Mouse (Mus musculus) lung, postnatal 25 days (tissue): ENCODE results near the gene Nrl.

Experiments used
- DNase-seq: peaks from one replicate; pipeline ENCODE4 v3.0.0; 2022; ENCODE audit warnings: low spot score

Nrl gene

DNA sequence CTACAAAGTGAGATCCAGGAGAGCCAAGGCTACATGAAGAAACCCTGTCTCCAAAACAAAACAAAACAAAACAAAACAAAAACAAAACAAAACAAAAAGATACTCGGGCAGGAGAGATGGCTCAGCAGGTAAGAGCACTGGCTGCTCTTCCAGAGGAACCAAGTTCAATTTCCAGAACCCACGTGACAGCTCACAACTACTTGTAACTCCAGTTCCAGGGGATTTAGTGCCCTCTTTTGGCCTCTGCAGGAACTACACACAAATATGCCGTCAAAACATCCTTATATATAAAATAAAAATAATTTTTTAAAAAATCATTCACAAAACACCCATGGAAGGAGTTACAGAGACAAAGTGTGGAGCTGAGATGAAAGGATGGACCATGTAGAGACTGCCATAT lies 3.2 kb upstream of the Nrl start:
- DNase-seq = peak; percentile 39

GRCm38 (mm10) chr14:55526674-55527073 lies 1.9 kb upstream of the Nrl start:
- no peak for DNase-seq

DNA sequence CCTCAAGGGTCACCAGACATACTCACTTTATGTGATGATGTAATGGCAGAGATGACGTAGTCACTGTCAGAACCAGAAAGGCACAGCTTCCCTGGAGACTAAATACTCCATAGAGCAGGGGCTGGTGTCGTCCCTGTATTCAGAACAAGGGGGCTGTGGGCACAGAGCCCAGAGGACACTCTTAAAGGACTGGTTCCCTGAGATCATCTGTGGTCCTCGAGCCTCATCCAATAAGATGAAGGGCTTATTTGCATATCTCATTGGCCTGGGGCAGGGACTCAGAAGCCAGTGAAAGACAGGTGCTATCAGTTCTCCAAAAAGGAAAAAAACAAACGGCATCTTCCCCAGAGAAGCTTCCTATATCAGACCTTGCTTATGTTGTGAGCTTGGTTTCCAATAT lies 719 bp downstream of the Nrl start:
- no peak for DNase-seq

DNA sequence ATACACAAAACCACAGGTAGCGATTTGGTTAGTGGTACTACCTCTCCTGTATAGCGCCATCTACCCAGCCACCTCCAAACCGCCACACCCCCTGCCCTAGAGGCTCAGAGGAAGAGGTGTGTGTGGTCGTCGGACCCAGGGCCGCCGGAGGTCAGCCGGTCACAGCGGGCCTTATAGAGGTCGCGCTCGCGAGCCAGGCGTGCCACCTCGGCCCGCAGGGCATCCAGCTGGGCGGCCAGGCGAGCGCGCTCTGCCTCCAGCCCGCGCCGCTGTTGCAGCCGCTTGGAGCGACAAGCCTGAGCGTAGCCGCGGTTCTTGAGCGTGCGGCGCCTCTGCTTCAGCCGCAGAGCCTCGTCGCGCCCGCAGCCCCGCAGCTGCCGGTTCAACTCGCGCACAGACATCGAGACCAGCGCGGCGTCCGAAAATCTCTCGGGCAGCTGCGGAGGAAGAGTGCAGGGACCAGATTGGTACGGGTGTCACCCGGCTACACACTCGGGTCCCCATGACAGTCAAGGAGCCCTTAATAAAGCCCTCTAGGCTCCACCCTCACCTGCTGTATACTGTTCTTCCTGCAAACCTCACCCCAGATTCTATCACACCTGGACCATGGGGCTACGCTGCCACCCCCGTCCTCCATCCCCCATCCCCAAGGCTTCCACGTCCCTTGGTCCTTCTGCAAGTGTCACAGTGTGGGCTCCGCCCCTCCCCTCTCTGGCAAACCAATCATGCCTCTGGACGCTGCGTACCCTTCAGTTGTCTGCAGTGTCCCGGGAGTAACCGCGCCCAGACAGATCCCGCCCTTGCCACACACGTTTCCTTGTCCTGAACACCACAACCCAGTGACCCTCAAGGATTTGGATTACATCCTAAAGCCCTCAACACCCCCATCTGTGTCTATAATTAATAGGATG lies 4.1 kb downstream of the Nrl start:
- peak; percentile 5 for DNase-seq

- DNase-seq = no peak
Measured at GRCm38 (mm10) chr14:55519604-55520003, 5.2 kb downstream of the Nrl start.

DNA sequence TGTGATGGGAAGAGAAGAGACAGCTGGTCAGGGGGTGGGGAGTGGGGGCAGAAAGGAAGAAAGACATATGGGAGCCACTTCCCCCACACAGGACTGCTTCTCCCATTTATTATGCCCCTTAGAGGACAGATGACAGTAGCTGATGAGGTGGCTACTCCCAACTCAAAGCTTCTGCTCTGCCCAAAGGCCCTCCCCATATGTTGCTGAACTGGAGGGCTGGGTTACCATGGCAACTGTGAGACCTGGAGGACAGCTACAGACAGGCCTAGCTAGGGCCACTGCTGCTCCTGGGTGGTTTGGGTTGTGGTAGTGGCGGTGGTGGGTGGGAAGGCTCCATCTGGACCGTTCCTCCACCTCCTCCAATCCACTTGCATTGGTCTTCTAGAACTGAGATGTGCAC lies 5.9 kb downstream of the Nrl start:
- DNase-seq = no peak

- no peak for DNase-seq
Measured at GRCm38 (mm10) chr14:55515846-55516245, 8.9 kb downstream of the Nrl start.

GRCm38 (mm10) chr14:55513927-55514326 lies 10.9 kb downstream of the Nrl start:
- DNase-seq = no peak

- no peak for DNase-seq
Measured at GRCm38 (mm10) chr14:55511037-55511436, 13.7 kb downstream of the Nrl start.

DNA sequence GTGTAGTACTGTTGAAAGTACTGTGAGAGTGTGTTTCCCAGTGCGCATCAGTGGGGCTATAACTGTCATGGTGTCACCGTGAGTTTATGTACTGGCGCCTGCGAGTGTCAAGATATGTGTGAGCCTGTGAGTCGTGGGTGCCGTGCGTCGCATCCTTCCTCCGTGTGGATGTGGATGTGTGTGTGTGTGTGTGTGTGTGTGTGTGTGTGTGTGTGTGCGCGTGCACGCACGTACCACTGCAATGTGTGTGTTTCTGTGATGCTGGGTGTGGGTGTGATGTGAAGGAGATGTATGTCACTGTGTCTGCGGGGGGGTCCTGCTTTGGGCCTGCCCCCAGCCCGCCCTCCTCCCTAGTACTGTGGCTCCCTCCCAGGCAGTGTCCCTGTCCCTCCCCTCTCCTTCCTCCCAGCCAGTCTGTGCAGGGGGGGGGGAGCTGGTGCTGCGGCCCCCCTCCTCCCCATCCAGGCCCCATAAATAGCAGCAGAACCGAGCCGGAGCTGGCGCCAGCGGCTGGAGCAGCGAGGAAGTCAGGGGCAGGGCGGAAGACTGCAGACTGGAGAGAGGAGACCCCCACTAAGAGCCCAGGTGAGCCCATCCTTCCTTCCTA lies 14.6 kb downstream of the Nrl start, which contains the start of gene Cpne6:
TSS of gene Cpne6 (plus strand) at position 321 of the 607 bp plus-strand sequence.
- DNase-seq = no peak

DNA sequence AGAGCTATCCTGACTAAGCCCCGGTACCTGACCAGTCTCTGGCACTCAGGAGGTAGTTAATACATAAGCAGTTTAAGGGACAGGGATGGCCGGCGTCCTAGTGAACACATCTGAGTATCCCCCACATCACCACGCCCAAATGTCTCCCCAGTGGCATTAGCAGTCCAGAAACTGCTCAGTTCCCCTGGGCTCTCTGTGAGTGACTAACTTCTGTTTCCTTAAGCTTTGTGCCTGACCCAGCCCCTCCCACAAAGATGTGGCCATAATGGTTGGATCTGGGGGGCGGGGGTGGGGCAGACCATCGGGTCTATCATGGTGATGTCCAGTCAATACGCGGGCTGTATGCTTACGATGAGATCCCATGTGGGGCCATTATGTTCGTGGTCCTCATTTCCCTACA lies 15.2 kb downstream of the Nrl start:
- no peak for DNase-seq

GRCm38 (mm10) chr14:55507801-55508200 lies 17.0 kb downstream of the Nrl start:
- no peak for DNase-seq

GRCm38 (mm10) chr14:55505612-55506011 lies 19.2 kb downstream of the Nrl start:
- no peak for DNase-seq

DNA sequence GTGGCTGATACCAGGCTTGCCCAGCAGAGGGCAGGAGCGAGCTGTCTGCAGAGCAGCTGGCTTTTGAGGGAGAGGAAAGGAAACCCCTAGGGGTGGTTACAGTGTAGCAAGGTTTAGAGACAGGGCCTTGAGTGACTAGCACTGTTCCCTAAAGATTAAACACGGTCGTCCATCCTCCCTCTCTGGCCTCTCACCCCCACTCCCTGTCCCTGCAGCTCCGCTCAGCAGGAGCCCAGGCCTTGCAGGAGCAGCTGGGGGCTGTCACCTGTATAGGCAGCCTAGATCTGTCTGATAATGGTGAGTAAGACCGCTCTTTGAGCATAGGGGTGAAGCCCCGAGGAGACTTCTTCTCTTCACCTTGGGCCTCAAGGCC lies 27.3 kb downstream of the Nrl start:
- peak; percentile 88 for DNase-seq

GRCm38 (mm10) chr14:55496761-55497448 lies 27.9 kb downstream of the Nrl start:
- no peak for DNase-seq

DNA sequence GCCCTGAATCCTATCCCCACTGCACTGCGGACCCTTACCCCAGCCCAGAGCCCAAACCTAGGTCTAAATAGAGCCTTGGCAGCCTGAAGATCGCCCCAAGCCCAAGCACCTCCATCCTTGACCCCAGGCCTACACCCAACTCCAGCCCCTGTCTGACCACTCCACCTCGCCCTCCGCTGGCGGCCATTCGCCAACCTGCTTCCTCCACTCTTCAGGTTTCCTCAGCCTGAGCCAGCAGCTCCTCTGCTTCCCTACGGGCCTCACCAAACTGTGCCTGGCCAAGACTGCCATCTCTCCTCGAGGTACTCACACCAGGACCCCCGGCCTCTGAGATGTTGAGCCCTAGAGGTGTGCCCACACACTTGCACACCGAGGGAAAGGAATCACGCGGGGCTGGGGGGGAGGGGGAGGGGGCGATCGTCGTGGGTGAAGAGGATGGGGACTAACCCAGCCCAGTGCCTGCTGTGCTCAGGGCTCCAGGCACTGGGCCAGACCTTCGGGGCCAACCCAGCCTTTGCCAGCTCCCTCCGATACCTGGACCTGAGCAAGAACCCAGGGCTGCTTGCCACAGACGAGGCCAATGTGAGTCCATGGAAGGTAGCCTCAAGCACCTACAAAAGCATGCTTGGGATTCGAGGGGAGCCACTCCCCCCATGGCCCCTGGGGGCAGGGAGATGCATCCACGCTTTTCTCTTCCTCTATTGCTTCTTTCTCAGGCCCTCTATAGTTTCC lies 29.1 kb downstream of the Nrl start:
- no peak for DNase-seq

DNA sequence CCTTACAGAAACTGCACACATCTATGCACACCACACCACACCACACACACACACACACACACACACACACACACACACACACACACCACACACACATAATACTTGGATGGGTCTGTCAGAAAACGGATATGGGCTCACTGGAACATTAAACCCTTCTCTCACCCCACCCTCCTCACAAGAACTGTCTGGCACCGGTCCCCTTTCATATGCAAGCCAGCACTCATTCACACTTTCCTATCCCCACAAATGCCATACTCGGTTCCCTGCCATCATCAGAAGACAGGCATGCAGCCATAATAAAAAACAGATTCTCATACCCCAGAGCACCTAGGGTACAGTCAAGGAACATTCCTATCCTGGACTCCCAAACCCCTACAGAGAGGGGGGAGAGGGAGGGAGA lies 32.7 kb downstream of the Nrl start:
- no peak for DNase-seq

DNA sequence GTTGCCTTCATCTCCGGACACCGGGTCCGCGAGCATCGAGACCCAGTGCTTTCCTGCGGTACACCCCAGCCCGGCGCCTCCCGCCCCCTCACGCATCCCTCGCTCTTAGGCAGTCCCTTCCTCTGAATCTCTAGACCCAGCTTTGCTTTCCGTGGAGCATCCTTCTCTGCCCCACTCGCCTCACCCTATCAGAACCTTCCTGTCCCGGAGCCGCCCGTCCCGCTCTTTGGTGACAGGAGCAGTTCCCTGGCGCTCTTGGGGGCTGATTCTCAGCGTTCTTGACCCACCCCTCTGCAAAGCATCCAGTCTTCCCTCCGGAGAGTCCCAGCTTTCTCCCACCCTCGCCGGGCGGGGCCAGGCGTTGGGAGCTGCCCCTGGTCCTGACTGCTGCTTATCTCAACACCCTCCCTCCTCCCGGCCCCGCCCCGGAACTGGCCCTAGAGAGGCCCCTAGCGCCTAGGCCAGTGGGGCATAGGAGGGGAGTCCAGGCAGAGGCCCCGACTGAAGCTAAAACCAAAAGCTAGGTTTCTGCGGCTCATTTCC lies 33.4 kb downstream of the Nrl start:
- DNase-seq = peak; percentile 38

DNA sequence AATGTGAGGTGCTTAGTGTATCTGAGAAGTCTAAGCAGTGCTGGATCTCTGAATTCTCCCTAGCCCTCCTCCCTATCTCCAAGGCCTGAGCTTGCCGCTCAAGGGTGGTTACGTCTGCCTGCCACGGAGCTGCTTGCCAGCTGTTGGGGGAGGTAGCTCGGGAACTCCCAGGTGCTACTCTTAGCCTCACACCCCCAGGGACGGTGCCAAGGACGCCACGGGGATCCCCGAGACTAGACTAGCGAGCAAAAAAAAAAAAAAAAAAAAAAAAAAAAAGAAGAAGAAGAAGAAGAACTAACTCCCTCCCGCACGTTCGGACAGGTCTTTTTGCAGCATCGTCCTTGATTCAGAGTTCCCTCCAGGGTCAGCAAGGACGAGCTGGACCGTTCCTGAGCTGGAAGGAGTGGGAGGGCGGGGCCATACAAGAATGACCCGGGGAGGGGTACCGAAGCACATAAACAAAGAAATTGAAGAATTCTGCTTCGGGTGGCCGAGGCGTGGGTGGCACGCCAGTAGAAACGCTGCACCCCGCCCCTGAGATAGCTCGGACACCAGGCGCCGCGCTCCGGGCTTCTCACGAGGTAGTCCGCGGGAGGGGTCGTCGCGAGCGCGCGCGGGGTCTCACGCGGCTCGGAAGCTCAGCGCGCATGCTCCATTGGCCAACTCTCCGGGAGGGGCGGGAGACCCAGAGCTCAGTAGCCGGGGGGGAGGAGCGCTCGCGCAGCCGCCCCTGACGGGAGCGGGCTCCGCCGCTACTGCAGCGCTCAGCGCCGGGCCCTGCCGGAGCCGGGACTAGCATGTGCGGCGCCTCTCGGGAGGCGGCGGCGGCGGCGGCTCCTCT lies 34.2 kb downstream of the Nrl start, which contains the start of gene Carmil3:
TSS of gene Carmil3 (plus strand) at position 291 of the 841 bp plus-strand sequence.
- peak; percentile 43 for DNase-seq

- no peak for DNase-seq
Measured at GRCm38 (mm10) chr14:55486836-55487235, 37.9 kb downstream of the Nrl start.
